Mouse (Mus musculus): Measurements from ENCODE around the gene Kbtbd13. TPM values are rescaled to one million over a fixed set of nuclear protein-coding genes. Genes with fewer than 3 reads are reported as not detected.
"Not testable (repeated sequence)": the region's sequence is repeated elsewhere in the genome, so short reads cannot be mapped to it uniquely, and the experiment has no call there.

Gene Kbtbd13
- total RNA-seq, 2 experiments from 2014 or later = 1.1 to 2.1 TPM

- intact Hi-C loops (cut with DNase I) = no loop called here
- peak; percentile 28 to 32 for DNase-seq
These were observed 32.4 kb downstream of the Kbtbd13 start for GRCm38 (mm10) chr9:65358956-65359480.

DNA sequence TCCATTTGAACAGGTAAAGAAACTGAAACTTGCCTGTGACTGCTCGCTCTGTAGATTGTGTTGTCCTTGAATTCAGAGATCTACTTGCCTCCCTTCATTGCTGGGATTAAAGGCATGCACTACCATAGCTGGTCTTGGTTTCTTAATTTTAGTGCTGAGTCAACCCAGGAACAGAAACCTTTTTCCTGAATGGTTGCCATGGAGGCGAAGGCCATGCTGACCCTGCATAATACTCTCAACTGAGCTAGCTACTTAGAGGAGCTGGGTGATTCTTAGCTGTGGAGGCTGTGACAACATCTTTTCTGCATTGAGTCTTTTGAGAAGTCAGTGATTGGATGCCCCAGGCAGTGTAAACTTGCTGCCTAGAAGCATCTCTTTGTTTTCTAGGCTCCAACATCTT, 34.5 kb downstream of the Kbtbd13 start:
- intact Hi-C loops (cut with DNase I) = no loop called here
- no peak for DNase-seq

DNA sequence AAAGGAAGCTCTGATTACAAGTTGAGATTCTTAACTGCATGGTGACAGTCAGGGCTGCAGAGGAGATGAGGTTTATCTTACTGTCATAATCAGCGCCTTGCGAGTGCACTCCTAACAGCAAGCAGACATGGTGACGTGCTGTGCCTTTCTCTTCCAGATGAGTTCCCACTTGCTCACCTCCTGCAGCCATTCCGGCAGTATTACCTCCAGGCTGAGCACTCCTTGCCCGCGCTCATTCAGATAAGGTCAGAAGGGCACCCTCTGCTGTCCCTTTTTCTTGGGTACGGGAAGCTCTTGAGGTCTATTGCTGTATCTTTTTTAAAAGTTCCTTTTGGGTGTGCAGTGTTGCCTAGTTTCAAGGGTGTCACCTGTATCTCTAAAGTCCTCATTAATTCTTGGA, 34.9 kb downstream of the Kbtbd13 start:
- DNase-seq = no peak
- intact Hi-C loops (cut with DNase I) = no loop called here

DNA sequence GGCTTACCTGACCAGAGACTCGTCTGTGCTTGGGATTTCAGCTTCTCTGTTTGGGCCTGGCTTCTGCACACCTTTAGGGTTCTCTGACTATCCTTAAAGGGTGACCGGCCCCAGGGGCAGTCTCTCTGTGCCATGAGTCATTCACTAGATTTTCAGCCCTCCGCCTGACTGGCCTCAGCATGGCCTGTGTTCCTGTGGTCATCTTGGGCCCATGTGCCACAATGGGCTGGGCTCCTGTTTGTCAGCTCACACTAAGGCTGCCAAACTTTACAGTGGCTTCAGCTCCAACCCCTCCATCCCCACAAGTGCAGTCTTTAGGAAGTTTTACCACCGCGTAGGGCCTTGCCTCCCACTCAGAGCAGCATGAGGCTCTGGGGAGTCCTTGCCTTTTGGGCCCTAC, 38.2 kb downstream of the Kbtbd13 start:
- DNase-seq = no peak
- intact Hi-C loops (cut with DNase I) = no loop called here

- peak; percentile 17 to 23 for DNase-seq
- intact Hi-C loops (cut with DNase I) = no loop called here
These were observed 44.2 kb downstream of the Kbtbd13 start for GRCm38 (mm10) chr9:65347112-65347850.

- DNase-seq = peak; percentile 59 to 67
- intact Hi-C loops (cut with DNase I) = no loop called here
These were observed 44.9 kb downstream of the Kbtbd13 start for GRCm38 (mm10) chr9:65346476-65347111.

GRCm38 (mm10) chr9:65345854-65346475, 45.5 kb downstream of the Kbtbd13 start, which contains the start of gene Pdcd7:
TSS of gene Pdcd7 (plus strand) at chr9:65346104.
- peak; percentile 97 to 99 for DNase-seq
- intact Hi-C loops (cut with DNase I) = no loop called here

DNA sequence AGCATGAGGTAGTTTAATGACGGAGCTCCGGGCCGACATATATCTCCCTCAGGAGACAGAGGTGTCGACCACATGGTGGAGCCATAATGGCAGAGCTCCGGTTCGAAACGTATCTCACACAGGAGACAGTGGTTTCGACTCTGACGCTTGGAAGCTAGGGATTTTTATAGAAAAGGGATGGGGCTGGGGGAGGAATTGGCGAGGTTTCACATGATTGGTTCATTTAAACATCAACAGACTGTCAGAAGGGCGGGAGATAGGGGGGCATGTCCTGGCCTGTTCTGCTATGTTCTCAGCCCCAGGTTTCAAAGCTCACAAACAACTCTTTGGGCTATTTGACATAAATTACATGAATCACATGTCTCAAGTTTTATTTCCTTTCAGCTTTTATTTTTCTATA, 46.0 kb downstream of the Kbtbd13 start:
- peak in 1 of 2 experiments; percentile 11 for DNase-seq
- intact Hi-C loops (cut with DNase I) = not testable (repeated sequence)

DNA sequence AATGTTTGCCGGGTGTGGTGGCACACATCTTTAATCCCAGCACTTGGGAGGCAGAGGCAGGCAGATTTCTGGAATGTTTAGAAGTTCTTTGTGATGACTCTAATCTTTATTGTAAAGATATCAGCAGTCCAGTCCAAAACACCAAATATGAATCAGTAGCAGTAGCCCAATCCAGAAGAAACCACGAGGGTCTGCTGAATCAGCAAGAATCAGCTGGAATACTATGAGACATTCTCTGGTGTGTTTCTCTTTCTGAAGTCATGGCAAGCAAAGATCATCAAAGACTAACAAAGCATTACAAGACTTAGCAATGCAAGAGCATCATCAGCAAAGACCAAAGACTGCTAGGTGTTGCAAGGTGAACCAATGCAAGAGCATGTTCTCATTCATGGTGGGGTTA, 51.0 kb downstream of the Kbtbd13 start:
- DNase-seq = no peak
- intact Hi-C loops (cut with DNase I) = no loop called here

DNA sequence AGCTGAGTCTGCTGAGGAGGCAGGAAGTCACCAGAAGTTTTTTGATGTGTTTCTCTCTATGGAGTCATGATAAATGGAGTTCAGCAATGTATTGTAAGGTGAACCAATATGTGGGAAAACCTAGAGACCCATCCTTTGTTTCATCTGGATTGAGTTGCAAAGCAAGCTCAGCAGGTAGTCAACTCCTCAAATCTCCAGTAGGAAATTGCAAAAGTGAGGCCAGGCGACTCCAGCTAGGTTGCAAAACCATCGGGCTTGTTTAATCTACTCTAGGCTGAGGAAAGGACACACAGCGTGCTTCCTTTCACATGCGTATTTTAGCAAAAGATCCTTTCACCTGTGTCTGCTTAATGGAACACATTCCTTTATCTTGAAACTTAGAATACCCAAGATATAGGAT, 52.3 kb downstream of the Kbtbd13 start:
- intact Hi-C loops (cut with DNase I) = no loop called here
- DNase-seq = no peak

Other genes with a start within 250 kb of the Kbtbd13 start
- gene Parp16, start 196.3 kb downstream of the Kbtbd13 start, total RNA-seq (2021) = 1 to 10 TPM; 5.1 to 5.9 TPM
- gene Cilp, start 126.5 kb downstream of the Kbtbd13 start, total RNA-seq (2021) = 1 to 10 TPM; 5.4 to 6.6 TPM
- 10 to 100 TPM; 76.3 to 83.4 TPM for gene Clpx, start 97.4 kb downstream of the Kbtbd13 start, total RNA-seq (2021)
- gene Pdcd7, start 45.5 kb downstream of the Kbtbd13 start, total RNA-seq (2021) = 10 to 100 TPM; 11.1 to 14.7 TPM
- gene Ubap1l, start 30.6 kb downstream of the Kbtbd13 start, total RNA-seq (2021) = 1 to 10 TPM in 1 of 2 experiments, not detected in 1; 1.0 TPM
- 10 to 100 TPM; 13.3 to 16.2 TPM for gene Rasl12, start 6.9 kb upstream of the Kbtbd13 start, total RNA-seq (2021)
- gene Slc51b, start 31.3 kb upstream of the Kbtbd13 start, total RNA-seq (2021) = not detected
- 1 to 10 TPM; 6.6 to 6.9 TPM for gene Mtfmt, start 44.1 kb upstream of the Kbtbd13 start, total RNA-seq (2021)
- gene Spg21, start 69.3 kb upstream of the Kbtbd13 start, total RNA-seq (2021) = 10 to 100 TPM; 23.6 to 25.4 TPM
- under 1 TPM in 1 of 2 experiments, not detected in 1; 0.22 TPM for gene Ankdd1a, start 128.5 kb upstream of the Kbtbd13 start, total RNA-seq (2021)
- 10 to 100 TPM; 18.3 to 21.2 TPM for gene Plekho2, start 188.4 kb upstream of the Kbtbd13 start, total RNA-seq (2021)
- gene Pif1, start 195.5 kb upstream of the Kbtbd13 start, total RNA-seq (2021) = 1 to 10 TPM; 1.9 to 2.4 TPM
- gene Rbpms2, start 238.0 kb upstream of the Kbtbd13 start, total RNA-seq (2021) = 10 to 100 TPM; 54.4 to 57.7 TPM